Mouse (Mus musculus) cerebellum, adult 9-10 months (tissue): ENCODE data around the gene Tekt3.

Source experiments
- DNase-seq: peaks from one replicate; pipeline ENCODE4 v3.0.0; 2022

The Tekt3 gene

DNA sequence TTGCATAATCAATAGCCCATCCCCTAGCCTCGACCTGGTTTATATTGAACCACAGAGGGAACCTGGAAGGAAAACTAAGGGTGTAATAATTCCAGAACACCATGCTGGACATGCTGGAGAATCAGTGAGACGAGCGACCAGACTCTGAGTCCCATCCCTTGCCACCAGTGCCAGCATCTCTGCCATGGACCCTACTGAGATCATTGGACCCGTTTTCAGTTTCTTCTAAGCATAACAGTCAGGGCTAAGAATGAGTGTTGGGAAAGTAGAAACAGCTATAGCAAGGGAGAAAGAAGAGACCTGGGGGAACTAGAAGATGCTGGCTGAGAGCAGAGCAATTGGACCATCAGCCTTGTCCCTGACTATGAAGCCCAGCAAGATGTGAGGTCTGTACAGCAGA, 66.1 kb downstream of the Tekt3 start:
- DNase-seq = no peak

DNA sequence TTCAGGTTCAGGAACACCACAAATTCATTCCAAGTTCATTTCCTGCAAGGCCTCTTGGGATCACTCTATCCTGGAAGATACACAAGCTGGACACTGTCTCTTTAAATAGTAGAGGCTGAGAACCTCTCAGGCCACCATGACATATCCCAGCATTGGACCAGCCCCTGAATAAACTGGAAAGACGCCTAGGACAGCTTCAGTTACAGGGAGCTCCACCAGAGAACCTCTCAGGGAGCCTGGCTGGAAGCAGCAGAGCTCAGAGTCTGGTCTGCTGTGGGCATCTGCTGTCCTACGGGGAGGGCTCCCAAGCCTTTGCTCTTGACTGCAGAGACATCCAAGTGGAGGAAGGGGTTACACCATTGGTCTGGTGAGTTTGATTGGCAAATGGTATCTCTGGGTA, 67.3 kb downstream of the Tekt3 start, which contains the start of gene Pmp22:
Pmp22 (plus strand) TSS at position 199 of the 400 bp plus-strand sequence.
- no peak for DNase-seq

DNA sequence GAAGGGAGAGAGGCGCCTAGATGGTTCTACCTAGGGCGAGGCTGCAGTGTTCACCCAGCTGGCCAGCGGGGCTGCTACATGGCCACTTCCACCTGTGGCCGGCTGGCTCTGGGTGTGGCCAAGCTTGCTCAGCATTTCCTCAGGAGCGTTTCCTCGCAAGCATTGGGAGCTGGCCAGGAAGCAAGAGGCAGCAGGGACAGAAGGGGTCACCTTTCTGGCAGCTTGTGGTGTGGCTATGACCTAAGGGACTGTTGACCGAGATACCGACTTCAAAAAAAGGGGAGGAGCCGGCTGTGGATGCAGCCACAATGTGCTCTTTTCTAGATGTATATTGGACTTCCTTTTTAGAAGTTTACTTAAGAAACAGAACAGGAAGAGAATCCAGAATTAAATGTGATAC, 67.9 kb downstream of the Tekt3 start:
- no peak for DNase-seq

DNA sequence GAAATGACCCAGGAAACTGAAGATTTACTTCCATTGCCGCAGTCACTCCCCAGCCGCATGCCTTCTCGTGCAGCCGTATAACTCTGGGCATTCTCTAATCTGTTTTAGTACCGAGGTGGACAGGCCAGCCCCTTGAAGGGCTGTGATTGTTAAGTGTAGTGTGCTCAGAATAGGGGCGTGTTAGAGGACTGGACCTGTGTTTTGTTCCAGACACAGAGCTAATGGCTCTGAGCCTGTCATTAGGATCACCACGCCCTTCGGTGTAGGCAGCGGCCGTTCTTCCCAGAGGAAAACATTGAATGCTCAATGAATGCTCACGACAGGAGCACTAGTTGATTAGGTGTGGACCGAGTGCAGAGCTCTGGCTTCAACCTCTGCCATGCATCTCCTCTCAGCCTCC, 68.4 kb downstream of the Tekt3 start:
- no peak for DNase-seq

DNA sequence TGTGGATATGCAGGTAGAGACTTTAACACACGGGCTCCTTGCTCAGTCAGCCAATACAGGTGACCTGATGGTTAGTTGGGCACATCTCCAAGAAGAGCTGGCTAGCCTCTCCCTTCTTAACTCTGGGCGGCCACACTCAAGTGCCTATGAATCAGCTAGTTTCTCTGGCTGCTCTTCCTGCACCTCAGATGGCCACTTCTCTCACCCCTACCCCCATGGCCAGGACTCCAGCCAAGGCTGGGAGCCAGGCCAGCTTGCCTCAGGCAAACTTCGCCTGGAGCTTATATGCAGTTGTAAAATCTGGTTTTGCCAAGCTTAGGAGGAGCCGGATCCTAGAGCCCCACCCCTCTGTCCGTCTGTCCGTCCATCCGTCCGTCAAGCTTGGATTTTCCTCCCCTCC, 69.0 kb downstream of the Tekt3 start:
- peak; percentile 67 for DNase-seq

DNA sequence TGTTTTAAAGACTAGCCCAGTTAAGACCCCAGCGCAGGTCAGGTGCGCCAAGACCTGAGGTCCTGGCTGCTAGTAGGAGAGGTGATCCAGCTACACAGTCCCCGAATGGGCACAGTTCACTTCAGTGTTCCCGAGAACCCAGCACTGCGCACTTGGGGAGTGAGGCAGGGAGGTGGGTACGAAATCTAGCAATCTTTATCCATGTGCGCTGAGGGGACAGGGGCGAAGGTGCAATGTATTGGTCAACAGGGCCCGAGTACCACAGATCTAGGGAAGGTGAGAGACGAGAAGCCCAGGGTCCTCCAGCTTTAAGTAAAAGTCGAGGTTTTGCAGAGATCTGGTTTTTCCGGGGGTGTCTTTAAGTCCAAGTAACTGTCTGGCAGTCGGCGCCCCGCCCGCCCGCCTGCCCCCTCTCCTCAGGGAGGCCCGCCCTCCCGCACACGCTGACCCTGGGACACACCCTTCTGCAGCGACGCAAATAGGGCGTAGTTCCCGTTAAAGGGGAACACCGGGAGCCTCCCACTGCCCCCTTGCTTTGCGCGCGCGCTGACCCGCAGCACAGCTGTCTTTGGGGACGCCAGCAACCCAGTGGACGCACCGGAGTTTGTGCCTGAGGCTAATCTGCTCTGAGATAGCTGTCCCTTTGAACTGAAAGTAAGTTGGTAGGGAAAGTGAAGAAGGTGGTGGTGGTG, 69.7 kb downstream of the Tekt3 start:
- DNase-seq = no peak

DNA sequence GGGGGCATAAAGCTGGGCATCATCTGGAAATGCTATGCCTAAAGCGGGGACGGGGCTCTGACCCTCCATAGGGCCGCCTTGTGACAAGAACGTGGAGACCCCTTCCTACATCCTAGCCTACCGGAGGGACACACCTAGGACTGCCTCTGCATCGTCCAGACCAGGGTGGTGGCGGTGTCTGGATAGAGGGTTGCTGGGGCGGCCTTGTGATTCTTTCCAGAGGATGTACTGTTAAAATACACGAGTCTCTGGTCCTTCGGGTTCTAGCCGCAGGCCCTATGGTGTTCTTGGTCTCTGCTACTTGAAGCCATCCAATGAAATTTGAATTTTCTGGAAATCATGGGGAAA, 70.2 kb downstream of the Tekt3 start:
- DNase-seq = no peak

DNA sequence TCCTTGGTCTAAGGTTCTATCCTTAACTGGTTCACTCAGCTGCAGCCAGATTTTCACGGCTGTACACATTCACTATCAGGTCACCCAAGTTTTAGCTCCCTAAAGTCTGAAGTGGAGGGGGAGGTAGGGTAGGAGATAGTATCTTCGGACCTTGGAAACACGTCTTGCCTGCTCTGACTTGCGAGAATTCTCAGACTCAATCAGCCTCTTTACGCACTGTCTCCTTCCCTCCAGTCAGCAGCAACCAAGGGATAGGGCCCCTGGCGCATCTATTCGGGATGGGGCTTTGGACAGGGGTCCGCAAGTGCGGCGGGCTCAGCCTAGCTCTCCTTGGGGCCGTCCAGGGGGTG, 70.7 kb downstream of the Tekt3 start:
- DNase-seq = no peak

DNA sequence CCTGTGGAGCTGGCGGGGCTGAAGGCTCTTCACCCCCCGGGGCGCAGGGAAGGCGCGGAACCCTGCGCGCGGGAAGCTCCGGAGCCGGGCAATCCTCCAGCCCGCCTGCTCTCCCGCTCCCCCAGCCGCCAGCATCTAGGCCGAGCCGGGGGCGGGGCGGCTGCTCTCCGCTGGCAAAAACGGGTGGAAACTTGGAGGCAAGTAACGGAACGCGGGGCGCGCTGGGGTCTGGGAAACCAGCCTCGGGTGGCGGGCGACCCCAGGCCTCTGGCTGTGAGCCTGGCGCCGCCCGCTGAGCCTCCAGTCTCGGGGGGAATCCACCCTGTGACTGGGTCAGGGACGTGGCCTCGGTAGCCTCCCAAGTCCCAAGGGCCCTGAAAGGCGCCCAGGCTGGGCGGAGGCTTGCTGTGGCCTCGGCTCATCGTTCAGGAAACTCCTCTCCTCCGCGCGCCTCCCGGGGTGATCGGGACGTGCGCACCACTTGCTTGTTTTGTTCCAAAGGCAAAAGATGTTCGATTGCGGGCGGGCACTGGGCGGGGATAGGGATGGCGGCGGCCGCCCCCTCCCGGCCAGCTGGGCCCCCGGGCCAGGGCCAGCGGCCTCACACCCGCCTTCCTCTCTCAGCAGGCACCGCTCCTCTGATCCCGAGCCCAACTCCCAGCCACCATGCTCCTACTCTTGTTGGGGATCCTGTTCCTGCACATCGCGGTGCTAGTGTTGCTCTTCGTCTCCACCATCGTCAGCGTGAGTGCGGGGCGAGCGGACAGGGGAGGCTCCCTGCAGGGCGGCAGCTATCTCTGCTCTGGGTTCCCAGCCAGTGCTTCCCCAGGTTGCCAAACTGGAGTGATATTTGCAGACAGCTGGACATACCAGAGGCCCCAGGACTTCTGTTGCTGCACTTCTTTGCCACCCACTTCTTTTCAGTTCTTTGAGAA, 71.3 kb downstream of the Tekt3 start:
- no peak for DNase-seq

DNA sequence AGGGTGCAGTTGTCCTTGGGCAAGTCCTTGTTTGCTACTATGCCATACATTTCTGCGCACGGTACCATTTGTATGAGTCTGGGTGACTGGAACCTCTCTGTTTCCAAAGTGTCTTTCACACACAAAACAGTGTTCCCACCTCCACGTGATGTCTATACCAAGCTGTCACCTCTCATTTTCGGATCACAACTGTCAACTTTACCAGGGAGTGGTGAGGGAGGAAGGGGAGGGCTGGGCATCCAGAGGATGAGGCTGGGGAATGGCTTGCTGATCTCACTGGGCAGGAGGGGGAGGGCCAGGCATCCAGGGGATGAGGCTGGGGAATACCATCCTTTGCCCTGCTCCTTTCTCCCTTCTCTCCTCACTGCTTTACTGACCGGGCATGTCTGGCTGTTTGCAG, 72.6 kb downstream of the Tekt3 start:
- DNase-seq = no peak

DNA sequence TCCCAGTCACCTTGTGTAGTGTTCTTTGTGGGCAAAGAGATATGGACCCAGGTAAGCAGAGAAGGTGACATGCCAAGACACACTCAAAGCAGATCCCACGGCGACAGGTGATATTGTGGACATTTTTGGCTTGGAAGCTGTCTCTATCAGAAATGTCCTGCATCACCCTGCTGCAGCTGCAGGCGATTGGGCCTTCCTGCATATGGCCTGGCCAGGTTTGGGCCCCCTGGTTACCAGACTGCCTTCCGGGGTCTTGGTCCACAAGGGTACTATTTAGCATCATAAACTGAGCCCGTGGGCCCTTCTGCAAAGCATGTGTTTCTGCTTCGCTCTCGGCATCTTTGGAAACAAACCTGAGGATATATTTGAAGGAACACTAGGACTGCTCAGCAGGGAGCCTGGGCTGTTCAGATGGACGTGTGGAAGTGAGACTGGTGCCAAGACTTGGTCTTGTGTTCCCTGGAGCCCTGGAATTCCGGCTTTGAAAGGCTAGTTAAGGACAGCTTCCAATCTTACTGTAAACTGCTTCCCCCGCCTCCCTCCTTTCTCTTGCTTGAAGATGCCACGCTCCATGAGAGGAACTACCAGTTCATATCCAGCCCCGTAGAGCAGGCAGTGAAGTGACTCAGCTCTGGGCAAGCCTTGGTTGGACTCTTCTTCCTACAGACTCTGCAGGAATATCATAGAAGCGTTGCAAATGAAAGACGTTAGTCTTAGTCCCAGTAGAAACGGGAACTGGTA, 73.5 kb downstream of the Tekt3 start:
- no peak for DNase-seq

DNA sequence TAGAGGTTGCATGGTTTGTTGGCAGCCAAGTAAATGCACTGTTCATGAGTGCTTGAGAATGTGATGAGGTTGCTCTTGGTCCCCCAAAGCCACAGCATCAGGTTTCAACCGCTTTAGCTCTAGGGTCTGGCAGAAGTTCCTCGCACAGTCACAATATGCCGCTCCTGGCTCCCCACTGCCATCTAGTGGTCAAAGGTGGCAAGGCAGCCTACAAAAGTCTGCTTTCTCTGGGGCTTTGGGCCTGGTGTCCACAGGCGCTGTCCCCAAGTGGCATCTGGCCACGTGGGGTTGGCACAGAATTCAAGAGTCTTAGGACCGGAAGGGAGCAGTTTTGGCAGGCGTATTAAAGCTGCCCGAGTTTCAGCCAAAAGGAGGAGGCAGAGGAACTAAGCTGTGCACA, 74.2 kb downstream of the Tekt3 start:
- DNase-seq = peak; percentile 89

DNA sequence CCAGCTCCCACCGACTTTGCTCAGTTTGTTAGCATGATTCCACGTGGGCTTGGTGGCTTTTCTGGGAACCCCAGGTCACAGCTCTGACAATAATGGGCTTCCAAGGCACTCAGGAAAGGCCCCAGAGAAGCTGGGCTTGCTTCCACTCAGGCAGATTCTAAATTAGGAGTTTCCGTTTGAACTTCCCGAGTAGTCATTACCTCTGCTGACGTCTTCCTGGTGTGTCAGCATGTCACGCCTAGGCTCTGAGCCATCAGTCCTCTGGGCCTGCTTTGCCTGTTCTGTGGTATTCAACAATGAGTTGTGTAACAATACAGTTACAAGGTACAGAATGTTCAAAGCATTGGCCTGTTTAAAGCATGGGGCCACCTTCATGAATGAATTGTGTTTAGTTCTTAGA, 74.8 kb downstream of the Tekt3 start:
- DNase-seq = no peak

DNA sequence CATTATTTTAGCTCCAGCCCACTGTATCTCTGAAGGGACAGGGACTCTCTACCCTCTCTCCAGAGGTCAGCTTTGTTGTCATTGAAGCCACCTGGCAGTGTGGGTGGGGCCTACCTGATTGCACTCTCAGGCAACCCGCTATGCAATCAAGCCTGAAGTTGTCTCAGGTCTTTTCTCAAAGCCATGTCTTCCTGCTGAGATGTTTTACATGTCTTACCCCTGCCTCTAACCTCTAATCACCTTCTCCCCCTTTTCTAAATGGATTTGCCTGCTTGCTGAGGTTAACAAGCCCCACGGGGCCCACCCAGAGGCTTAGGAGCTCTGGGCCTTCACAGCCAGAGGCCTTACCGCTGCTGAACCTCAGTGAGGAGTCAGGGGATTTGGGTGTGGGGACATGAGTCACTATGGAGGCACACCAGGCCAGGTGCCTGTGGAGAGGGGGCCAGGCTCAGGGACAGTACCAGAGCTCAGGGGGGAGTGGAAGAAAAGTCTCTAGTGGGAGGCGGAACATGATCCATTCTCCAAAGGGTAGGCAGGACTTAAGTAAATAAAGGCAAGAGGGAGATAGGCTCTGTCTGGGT, 75.5 kb downstream of the Tekt3 start:
- no peak for DNase-seq

DNA sequence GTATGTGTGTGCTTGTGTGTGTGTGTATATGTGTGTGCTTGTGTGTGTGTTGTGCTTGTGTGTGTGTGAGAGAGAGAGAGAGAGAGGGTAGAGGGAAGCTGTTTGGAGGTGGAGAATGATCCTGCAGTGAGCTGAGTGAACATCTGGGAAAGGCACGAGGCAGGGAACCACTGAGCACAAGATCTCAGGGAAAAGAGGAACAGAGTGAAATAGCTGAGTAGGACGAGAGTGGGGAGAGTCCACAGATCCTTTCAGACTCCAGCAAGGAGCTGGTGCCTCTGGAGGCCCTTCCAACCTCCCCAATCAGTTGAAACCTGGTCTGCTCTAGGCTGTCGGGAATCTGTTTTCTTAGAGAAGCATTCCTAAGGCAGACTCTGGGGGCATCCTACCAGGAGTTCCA, 77.3 kb downstream of the Tekt3 start:
- no peak for DNase-seq

DNA sequence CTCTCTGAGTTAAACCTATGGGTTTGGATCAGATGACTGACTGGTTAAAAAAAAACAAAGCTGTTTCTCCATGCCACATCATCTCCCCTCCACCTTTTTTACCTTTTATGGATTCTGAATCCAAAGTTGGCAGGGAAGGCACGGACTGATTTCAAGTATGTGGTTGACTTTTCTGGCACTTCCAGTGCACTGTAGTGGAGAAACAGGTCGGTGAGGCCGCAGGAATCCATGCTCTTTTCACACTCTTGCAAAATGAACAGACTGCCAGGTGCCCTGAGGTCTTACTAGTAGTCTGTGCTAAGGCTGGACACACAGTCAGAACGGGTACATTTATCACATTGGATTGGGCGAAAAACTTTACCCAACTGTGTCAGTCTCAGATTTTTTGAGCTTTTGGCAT, 80.9 kb downstream of the Tekt3 start:
- no peak for DNase-seq

DNA sequence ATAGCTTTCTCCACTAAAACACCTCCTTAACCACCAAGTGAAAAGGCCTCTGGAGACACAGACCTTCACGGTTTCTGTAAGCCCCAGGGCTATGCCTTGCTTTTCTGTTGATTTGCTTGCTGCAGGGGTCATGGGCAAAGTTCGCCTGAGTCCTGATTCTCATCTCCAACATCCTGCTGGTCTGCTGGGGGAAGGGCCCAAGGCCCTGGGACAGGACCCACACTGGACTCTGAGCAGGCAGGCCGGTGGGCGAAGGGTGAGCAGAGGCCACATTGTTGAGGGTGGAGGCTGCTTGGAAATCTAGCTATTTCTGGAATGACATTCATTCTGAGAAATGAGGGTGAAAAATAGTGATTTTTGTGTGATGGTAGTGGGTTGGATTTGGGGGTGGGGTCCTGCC, 81.4 kb downstream of the Tekt3 start:
- no peak for DNase-seq

DNA sequence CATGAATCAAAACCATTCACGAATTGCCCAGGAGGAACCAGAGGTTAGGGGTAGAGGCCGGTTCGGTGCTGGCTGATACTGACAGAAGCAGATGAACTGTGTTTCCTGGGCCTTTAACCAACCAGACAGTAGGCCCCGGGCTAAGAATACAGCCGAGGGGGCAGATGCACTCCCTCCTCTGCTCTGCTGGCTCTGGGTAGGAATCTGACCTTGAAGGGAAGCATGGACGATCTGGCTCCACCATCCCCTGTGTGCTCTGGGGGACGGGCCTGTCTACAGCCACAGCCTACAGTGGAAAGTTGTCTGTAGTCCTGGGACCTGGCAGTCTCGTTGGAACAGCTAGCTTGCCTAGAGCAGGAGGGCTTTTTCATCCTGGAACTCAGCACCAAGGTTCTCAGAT, 82.0 kb downstream of the Tekt3 start:
- no peak for DNase-seq
